Mouse (Mus musculus) testis, postnatal 14 days (tissue): ENCODE measurements around the gene Olfr490.

Experiments
- DNase-seq: peaks from one replicate; pipeline ENCODE4 v3.0.0; 2021; ENCODE audit warnings: low spot score

Gene Olfr490

GRCm38 (mm10) chr7:108288834-108289233, at the start of gene Olfr490:
TSS of gene Olfr490 (minus strand) at chr7:108288934.
- no peak for DNase-seq

DNA sequence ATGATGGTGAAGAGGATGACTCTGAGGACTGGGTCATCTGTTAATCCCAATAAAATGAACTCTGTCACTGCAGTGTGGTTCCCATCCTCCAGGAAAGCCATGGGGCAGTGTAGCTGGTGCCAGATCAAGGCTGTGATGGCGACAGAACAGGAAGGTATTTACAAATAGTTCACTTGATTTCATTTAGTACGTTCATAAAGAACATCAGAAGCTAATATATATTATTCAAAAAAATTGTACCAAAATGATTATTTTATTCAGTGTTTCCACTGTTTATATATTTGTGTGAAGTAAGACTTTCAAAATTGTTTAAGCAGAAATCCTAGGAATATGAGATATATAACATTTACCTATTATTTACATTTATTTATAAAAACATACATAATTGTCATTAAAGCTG, 34.8 kb upstream of the Olfr490 start, which contains the start of gene Olfr492:
Gene Olfr492, minus strand, starts transcription at position 101 of the 400 bp plus-strand sequence.
- DNase-seq = no peak

DNA sequence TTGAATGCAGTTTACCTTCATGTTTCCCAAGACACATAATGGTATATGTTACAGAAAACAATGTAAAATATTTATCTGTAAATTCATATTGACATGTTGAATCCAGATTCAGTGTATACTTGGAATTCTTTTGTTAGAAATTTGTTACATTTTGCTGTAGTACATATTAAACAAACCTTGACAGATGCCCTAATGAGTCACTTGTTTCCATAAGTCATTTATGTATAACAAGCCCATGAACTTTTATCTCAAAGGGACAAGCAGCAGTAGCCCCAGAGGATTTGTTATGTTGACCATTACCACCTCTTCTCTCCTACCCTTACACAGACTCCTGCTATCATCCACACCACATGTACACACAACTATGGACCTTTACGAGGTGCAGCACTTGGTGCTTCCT, 24.4 kb upstream of the Olfr490 start, which contains the start of gene Olfr491:
Gene Olfr491, plus strand, starts transcription at position 301 of the 400 bp plus-strand sequence.
- DNase-seq = no peak

DNA sequence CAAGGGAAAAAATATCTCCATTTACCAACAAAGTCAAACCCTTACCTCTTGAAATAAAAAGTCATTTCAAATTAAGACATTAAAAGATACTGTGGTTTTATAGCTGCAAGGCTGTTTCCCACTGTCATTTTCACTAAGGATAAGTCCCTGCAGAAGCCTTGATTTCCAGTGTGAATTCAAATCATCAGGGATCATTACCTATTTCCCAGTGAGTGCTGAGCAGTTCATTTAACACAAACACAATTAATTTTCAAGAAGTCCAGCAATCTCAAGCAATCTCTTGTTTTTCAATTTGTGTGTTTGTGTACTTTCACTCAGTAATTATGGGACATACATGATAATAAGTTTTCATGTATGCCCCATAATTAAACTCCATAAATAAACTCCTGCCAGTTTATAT, 30.5 kb downstream of the Olfr490 start, which contains the start of gene Olfr488:
Gene Olfr488, minus strand, starts transcription at position 101 of the 400 bp plus-strand sequence.
- DNase-seq = no peak
